Mouse (Mus musculus) spleen, adult 2 months (tissue): Measurements from ENCODE around the gene Dnase1. TPM values are rescaled to one million over a fixed set of nuclear protein-coding genes. Genes with fewer than 3 reads are reported as not detected.

Experiments
- DNase-seq, 2 experiments: peaks; one replicate each; pipeline versions ENCODE4 v3.0.0 to v3.0.0-alpha.2; 2012 to 2021; ENCODE audit warnings: low spot score in 2 of 2, low read depth in 1 of 2
- H3K27ac ChIP-seq: fragments of 200-500 bp; 2 replicates; pipeline ENCODE4 v1.5.1; 2012; ENCODE audit warnings: low read length, inconsistent platforms; ENCODE audit not compliant: insufficient read depth
- H3K27me3 ChIP-seq: fragments of 200-500 bp; 2 replicates; pipeline ENCODE4 v1.6.1; 2012; ENCODE audit warnings: mild to moderate bottlenecking, moderate library complexity, low read length, inconsistent platforms; ENCODE audit not compliant: control insufficient read depth, insufficient read depth
- H3K36me3 ChIP-seq: fragments of 200-500 bp; 2 replicates; pipeline ENCODE4 v1.6.1; 2012; ENCODE audit warnings: mild to moderate bottlenecking, low read length, inconsistent platforms; ENCODE audit not compliant: control insufficient read depth, insufficient read depth
- H3K4me1 ChIP-seq: fragments of 200-500 bp; 2 replicates; pipeline ENCODE4 v1.6.1; 2011; ENCODE audit warnings: inconsistent platforms; ENCODE audit not compliant: control insufficient read depth, insufficient read depth, insufficient read length
- H3K4me3 ChIP-seq: fragments of 200-500 bp; 2 replicates; pipeline ENCODE4 v1.5.1; 2011; ENCODE audit warnings: mild to moderate bottlenecking, inconsistent platforms; ENCODE audit not compliant: insufficient read depth, insufficient read length; ENCODE audit errors: extremely low read depth
- CTCF ChIP-seq: fragments of 200-500 bp; IDR thresholded peaks from 2 replicates; pipeline ENCODE4 v1.5.1; 2011; ENCODE audit warnings: mild to moderate bottlenecking, inconsistent platforms; ENCODE audit not compliant: insufficient read depth, insufficient read length, insufficient replicate concordance; ENCODE audit errors: extremely low read depth
- POLR2A ChIP-seq: fragments of 200-500 bp; IDR thresholded peaks from 2 replicates; pipeline ENCODE4 v1.6.1; 2011; ENCODE audit warnings: low read depth, low read length, inconsistent platforms
- whole genome bisulfite sequencing: fragments of 180-500 bp; shearing (Covaris S2); methylation state at CpG from one replicate; pipeline ENCODE4 v1.1.7; 2018; 5-methylcytosine and 5-hydroxymethylcytosine counted together
- polyA plus RNA-seq: library from polyadenylated mRNA; depleted of rRNA; stranded (reverse); fragments of >200 nt; gene quantifications from 2 replicates; pipeline ENCODE4 v1.2.3, GENCODE M21; 2012

Dnase1 gene
- polyA plus RNA-seq, 1 experiment, result 0.37 TPM

DNA sequence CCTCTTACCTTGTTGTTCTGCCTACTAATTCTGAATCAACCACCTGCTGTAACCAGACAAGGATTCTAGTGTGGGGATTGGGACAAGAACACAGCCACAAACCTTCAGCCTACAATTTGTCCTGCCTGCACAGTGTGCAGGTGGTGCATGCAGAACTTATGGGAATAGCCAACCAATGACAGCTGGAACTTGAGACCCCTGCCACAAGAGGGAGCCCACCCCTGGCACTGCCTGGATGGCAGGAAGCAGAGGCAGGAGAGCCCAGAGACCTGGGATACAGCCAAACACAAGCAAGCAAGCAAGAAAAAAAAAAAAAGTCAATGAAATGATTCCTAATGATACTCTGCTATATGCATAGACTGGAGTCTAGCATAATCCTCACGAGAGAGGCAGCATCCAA is 15.5 kb upstream of the Dnase1 start:
- 90% methylated on average over 1 of the region's 1 CpGs for WGBS
- no peak for TF ChIP-seq CTCF
- TF ChIP-seq POLR2A, result no peak
- Histone ChIP-seq H3K27me3 (no peaks in the 10 kb centered on the region), H3K4me3 (no peak overlapping the region), H3K36me3 (no peaks in the 10 kb centered on the region), H3K27ac (no peak overlapping the region), H3K4me1 (no peaks in the 10 kb centered on the region)
- no peak for DNase-seq

DNA sequence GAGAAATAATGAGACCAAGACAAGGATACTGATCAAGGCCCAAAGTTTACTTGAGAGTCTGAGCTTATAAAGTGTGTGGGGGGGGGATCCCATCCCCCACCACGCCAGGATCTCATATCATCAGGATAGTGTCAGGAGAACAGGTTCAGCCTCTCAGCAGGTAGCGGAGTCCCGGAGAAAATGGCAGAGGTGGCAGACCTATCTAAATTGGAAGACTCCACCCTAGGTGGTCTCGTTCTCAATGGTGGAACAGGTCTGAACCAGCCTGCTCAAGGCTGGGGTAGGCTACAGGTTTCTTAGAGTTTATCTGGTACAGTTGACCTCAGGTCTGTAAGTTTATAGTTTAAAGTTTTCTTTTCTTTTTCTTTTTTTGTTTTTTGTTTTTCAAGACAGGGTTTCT is 14.0 kb upstream of the Dnase1 start:
- H3K27ac ChIP-seq, result no peak overlapping the region
- H3K4me3 ChIP-seq, result no peak overlapping the region
- no peaks in the 10 kb centered on the region for H3K27me3 ChIP-seq
- no peak for DNase-seq
- TF ChIP-seq POLR2A, result no peak
- no peak for TF ChIP-seq CTCF
- 90% methylated on average over 4 of the region's 4 CpGs for WGBS
- no peaks in the 10 kb centered on the region for H3K4me1 ChIP-seq
- no peaks in the 10 kb centered on the region for H3K36me3 ChIP-seq

DNA sequence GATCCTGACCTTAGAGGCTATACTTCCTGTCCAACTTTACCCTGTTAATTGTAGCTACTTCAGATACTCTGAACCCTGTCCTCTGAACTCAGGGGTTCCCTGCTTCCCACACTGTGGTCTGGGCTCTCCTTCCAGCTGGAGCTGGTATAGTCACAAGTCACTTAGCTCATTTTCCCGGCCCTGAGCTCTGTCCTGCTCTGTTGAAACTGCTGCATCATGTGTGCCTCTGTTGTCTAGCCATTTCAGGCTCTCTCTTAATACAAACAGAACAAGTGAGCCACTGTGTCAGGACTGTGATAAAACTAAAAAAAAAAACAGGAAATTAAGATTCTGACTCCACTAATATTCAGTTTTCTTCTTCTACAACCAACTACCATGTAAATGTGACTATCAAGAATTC is 10.1 kb upstream of the Dnase1 start:
- H3K27ac ChIP-seq, result no peak overlapping the region
- 44% methylated on average over 1 of the region's 1 CpGs for WGBS
- no peak overlapping the region for H3K4me3 ChIP-seq
- peaks cover 6% of the 10 kb centered on the region; the same call in 1 of the 2 replicates for H3K4me1 ChIP-seq
- no peaks in the 10 kb centered on the region for H3K36me3 ChIP-seq
- H3K27me3 ChIP-seq, result no peaks in the 10 kb centered on the region
- no peak for TF ChIP-seq POLR2A
- DNase-seq, result no peak

DNA sequence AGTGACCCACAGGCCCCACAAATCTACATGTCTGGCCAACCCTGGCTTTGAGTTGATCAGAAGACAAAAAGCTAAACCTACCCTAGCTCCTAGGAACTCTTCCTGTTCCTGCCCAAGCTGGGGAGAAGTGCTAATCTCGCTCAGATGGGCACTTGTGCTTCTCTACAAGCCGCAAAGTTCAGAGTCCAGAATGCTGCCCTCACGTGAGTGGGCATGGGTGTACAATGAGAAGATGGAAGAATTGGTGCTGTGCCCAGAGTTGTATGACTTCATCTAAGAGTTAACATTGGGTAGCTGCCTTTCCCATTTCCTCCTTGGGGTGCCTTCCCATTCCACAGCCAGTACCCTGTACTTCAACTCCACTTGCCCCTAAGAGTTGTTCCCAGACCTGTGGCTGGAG is 9.5 kb upstream of the Dnase1 start:
- DNase-seq, result no peak
- whole genome bisulfite sequencing, result 89% methylated on average over 3 of the region's 3 CpGs
- H3K36me3 ChIP-seq, result no peaks in the 10 kb centered on the region
- no peak for TF ChIP-seq POLR2A
- no peak for TF ChIP-seq CTCF
- no peak overlapping the region for H3K4me3 ChIP-seq
- H3K27me3 ChIP-seq, result no peaks in the 10 kb centered on the region
- peaks cover 6% of the 10 kb centered on the region; the same call in 1 of the 2 replicates for H3K4me1 ChIP-seq
- H3K27ac ChIP-seq, result no peak overlapping the region

DNA sequence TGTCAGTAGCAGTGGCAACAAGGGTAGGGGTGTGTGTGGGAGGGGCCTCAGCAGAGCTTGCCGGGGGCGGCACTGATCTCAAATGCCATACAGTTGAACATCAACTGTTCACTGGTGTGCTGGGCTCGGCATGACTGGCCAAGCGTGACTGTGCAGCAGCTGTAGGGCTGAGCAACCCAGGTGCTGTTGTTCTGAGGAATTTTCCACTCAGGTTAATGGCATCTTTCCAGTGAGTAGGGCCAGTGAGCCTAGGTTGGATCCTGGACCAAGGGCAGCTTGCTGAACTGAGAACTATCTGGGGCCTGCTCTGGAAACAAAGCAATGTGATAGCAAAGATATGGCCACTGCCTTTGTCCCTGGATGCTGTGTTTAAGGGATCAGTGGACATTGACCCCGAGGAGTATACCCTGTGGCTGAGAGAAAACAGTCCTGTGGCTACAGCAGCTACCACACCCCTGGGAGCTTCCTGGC is 7.3 kb upstream of the Dnase1 start:
- H3K36me3 ChIP-seq, result no peaks in the 10 kb centered on the region
- no peak for DNase-seq
- 38% methylated on average over 5 of the region's 5 CpGs for WGBS

DNA sequence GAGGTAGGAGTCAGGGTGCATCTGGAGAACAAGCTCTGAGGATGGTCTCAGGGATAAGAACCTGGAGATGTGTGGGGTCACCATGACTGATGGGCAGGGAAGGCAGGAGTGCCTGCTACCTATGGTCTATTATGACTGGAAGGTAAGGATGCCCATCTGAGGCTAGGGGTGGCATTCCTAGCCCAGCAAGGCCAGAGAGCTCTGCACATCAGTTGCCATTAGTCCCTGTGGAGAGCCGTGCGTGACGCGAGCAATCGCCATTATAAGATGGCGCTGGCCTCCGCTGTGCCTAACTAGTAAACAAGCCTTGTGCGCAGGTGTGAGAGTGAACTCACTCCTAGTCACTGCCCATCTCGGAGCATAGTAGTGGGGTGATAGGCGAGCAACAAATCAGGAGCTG is 6.2 kb upstream of the Dnase1 start:
- Histone ChIP-seq H3K27me3 (no peaks in the 10 kb centered on the region), H3K4me3 (no peak overlapping the region), H3K36me3 (no peaks in the 10 kb centered on the region), H3K4me1 (peaks cover 8% of the 10 kb centered on the region; the same call in 1 of the 2 replicates), H3K27ac (no peak overlapping the region)
- no peak for DNase-seq
- WGBS, result 93% methylated on average over 10 of the region's 10 CpGs
- TF ChIP-seq CTCF (no peak), POLR2A (no peak)

More for the DNA sequence above, 7.3 kb upstream of the Dnase1 start:
- no peak overlapping the region for H3K4me3 ChIP-seq
- H3K4me1 ChIP-seq, result peaks cover 6% of the 10 kb centered on the region; the same call in 1 of the 2 replicates
- H3K27me3 ChIP-seq, result no peaks in the 10 kb centered on the region
- H3K27ac ChIP-seq, result no peak overlapping the region
- TF ChIP-seq CTCF, result no peak
- no peak for TF ChIP-seq POLR2A

DNA sequence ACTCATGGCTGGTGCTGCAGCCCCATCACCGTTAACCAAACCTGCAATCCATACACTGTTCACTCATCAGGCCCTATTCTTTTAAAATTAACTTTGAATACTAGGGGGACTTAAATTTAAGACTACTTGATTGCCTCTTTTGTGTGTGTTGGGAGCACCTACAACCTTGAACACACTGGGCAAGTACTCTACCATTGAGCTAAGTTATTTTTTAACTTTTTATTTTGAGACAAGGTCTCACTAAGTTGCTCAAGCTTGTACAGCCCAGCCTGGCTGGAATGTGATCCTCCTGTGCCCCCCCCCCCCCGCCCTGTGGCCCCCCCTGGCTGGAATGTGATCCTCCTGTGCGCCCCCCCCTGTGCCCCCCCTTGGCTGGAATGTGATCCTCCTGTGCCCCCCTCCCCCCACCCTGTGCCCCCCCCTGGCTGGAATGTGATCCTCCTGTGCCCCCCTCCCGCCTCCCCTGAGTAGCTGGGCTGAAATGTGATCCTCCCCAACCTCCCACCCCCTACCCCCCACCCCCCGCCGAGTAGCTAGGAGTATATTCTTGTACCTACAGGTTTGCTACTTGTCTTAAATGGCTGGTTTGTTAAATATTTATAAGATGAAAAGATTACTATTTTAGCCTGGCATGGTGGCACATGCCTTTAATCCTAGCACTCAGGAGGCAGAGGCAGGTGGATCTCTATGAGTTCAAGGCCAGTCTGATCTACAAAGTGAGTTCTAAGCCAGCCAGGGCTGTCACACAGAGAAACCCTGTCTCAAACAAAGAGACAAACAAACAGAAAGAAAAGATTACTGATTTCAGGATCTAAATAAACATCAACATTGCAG is 5.1 kb upstream of the Dnase1 start:
- H3K27ac ChIP-seq, result no peak overlapping the region
- no peaks in the 10 kb centered on the region for H3K27me3 ChIP-seq
- 83% methylated on average over 5 of the region's 6 CpGs for WGBS
- no peak for DNase-seq
- TF ChIP-seq POLR2A, result no peak
- TF ChIP-seq CTCF, result no peak
- peaks cover 11% of the 10 kb centered on the region; the same call in 1 of the 2 replicates for H3K4me1 ChIP-seq
- no peak overlapping the region for H3K4me3 ChIP-seq
- H3K36me3 ChIP-seq, result no peaks in the 10 kb centered on the region
